Mouse (Mus musculus) liver, postnatal 0 days (tissue): ENCODE results near the gene Wnt4.
A peak's percentile ranks its signal among the peaks of the same experiment; 100 is the strongest.

Source experiments
- CTCF ChIP-seq: sonication (generic); IDR thresholded peaks from 2 replicates; pipeline ENCODE4 v1.5.1; 2016; ENCODE audit warnings: antibody characterized with exemption, low read depth
- EP300 ChIP-seq: IDR thresholded peaks from 2 replicates; pipeline ENCODE4 v1.6.1; 2016; ENCODE audit warnings: antibody characterized with exemption, low read depth, mild to moderate bottlenecking

DNA sequence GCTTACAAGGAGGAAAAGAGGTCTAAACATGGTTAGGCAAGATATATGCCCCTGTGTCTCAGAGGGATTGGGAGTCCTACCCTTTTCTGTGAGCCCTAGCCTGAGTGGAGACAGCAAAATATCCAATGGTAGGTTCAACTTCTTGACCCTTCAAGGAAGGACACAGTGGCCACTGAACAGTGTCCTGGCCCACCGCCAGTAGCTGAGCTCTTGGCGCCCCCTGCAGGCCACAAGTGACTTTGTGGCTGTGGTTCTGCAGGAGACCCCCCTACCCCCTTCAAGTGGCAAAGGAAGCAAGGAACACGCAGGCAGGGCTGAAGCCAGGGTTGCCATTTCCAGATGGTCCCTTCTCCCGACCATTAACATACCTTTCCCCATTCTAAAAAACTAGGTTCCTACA is 10.5 kb downstream of the Wnt4 start:
- TF ChIP-seq CTCF = peak; percentile 86
- TF ChIP-seq EP300 = no peak
